Mouse (Mus musculus): ENCODE results near the gene Decr2. TPM values are rescaled to one million over a fixed set of nuclear protein-coding genes. Genes with fewer than 3 reads are reported as not detected.

Gene Decr2
- 74.4 and 84.5 TPM in 2 replicates for polyA plus RNA-seq (2015; fragmentation: Nextera tagmentation; extraction: Ambion mirVana)

GRCm38 (mm10) chr17:26089905-26090632, at the start of gene Decr2:
TSS of gene Decr2 (minus strand) at chr17:26090337.

GRCm38 (mm10) chr17:26138239-26138836, 48.2 kb upstream of the Decr2 start, which contains the start of gene Axin1:
TSS of gene Axin1 (plus strand) at chr17:26138688.

GRCm38 (mm10) chr17:26123267-26123684, 33.1 kb upstream of the Decr2 start, which contains the start of gene Mrpl28:
TSS of gene Mrpl28 (plus strand) at chr17:26123500.

GRCm38 (mm10) chr17:26113181-26113948, 23.2 kb upstream of the Decr2 start, which contains the start of gene Tmem8:
TSS of gene Tmem8 (plus strand) at chr17:26113299.

GRCm38 (mm10) chr17:26095121-26095740, 5.1 kb upstream of the Decr2 start, which contains the start of gene Nme4:
TSS of gene Nme4 (minus strand) at chr17:26095602.

GRCm38 (mm10) chr17:26068831-26069739, 21.1 kb downstream of the Decr2 start, which contains the start of gene Rab11fip3:
TSS of gene Rab11fip3 (minus strand) at chr17:26069555.

Other genes with a start within 250 kb of the Decr2 start
- 1.8 and 2.3 TPM in 2 replicates for gene Gm20683, start 248.6 kb downstream of the Decr2 start, polyA plus RNA-seq (2015; fragmentation: Nextera tagmentation; extraction: Ambion mirVana)
- gene Rhot2, start 245.5 kb downstream of the Decr2 start, polyA plus RNA-seq (2015; fragmentation: Nextera tagmentation; extraction: Ambion mirVana), result 9.2 and 11.0 TPM in 2 replicates
- gene Wdr90, start 228.8 kb downstream of the Decr2 start, polyA plus RNA-seq (2015; fragmentation: Nextera tagmentation; extraction: Ambion mirVana), result 5.9 and 6.2 TPM in 2 replicates
- gene Mcrip2, start 221.6 kb downstream of the Decr2 start, polyA plus RNA-seq (2015; fragmentation: Nextera tagmentation; extraction: Ambion mirVana), result 13.1 and 18.2 TPM in 2 replicates
- 36.1 and 44.4 TPM in 2 replicates for gene Mettl26, start 215.3 kb downstream of the Decr2 start, polyA plus RNA-seq (2015; fragmentation: Nextera tagmentation; extraction: Ambion mirVana)
- gene Wfikkn1, start 209.5 kb downstream of the Decr2 start, polyA plus RNA-seq (2015; fragmentation: Nextera tagmentation; extraction: Ambion mirVana), result 0.12 and 0.22 TPM in 2 replicates
- gene Rab40c, start 170.6 kb downstream of the Decr2 start, polyA plus RNA-seq (2015; fragmentation: Nextera tagmentation; extraction: Ambion mirVana), result 16.7 and 18.7 TPM in 2 replicates
- 27.5 and 29.1 TPM in 2 replicates for gene Pigq, start 145.4 kb downstream of the Decr2 start, polyA plus RNA-seq (2015; fragmentation: Nextera tagmentation; extraction: Ambion mirVana)
- gene Nhlrc4, start 145.4 kb downstream of the Decr2 start, polyA plus RNA-seq (2015; fragmentation: Nextera tagmentation; extraction: Ambion mirVana), result not detected in 2 replicates
- gene A930017K11Rik, start 137.8 kb downstream of the Decr2 start, polyA plus RNA-seq (2015; fragmentation: Nextera tagmentation; extraction: Ambion mirVana), result 0.07 TPM in 1 of 2 replicates, not detected in the other
- 13.4 and 16.2 TPM in 2 replicates for gene Capn15, start 104.5 kb downstream of the Decr2 start, polyA plus RNA-seq (2015; fragmentation: Nextera tagmentation; extraction: Ambion mirVana)
- gene Rab11fip3, start 20.8 kb downstream of the Decr2 start, polyA plus RNA-seq (2015; fragmentation: Nextera tagmentation; extraction: Ambion mirVana), result 7.8 and 8.2 TPM in 2 replicates
- 21.8 and 22.5 TPM in 2 replicates for gene Nme4, start 5.3 kb upstream of the Decr2 start, polyA plus RNA-seq (2015; fragmentation: Nextera tagmentation; extraction: Ambion mirVana)
- 3.1 and 4.2 TPM in 2 replicates for gene Tmem8, start 23.0 kb upstream of the Decr2 start, polyA plus RNA-seq (2015; fragmentation: Nextera tagmentation; extraction: Ambion mirVana)
- 116 and 122 TPM in 2 replicates for gene Mrpl28, start 33.2 kb upstream of the Decr2 start, polyA plus RNA-seq (2015; fragmentation: Nextera tagmentation; extraction: Ambion mirVana)
- gene Axin1, start 48.4 kb upstream of the Decr2 start, polyA plus RNA-seq (2015; fragmentation: Nextera tagmentation; extraction: Ambion mirVana), result 5.2 and 7.5 TPM in 2 replicates
- 0.08 and 0.42 TPM in 2 replicates for gene Pdia2, start 108.8 kb upstream of the Decr2 start, polyA plus RNA-seq (2015; fragmentation: Nextera tagmentation; extraction: Ambion mirVana)
- 12.4 and 13.9 TPM in 2 replicates for gene Rgs11, start 112.6 kb upstream of the Decr2 start, polyA plus RNA-seq (2015; fragmentation: Nextera tagmentation; extraction: Ambion mirVana)
- 10.1 and 10.7 TPM in 2 replicates for gene Arhgdig, start 117.4 kb upstream of the Decr2 start, polyA plus RNA-seq (2015; fragmentation: Nextera tagmentation; extraction: Ambion mirVana)
- gene Fam234a, start 153.9 kb upstream of the Decr2 start, polyA plus RNA-seq (2015; fragmentation: Nextera tagmentation; extraction: Ambion mirVana), result 63.1 and 67.4 TPM in 2 replicates
- 34.2 and 36.6 TPM in 2 replicates for gene Luc7l, start 162.6 kb upstream of the Decr2 start, polyA plus RNA-seq (2015; fragmentation: Nextera tagmentation; extraction: Ambion mirVana)

Measured in urinary bladder, postnatal 0 days (tissue).